Mouse (Mus musculus): ENCODE data around the gene Susd1.

- TF ChIP-seq CTCF (IDR thresholded peaks at IDR 0.05; ENCODE audit: extremely low read depth, insufficient read depth, insufficient read length, insufficient replicate concordance) (no peak), POLR2A (IDR thresholded peaks at IDR 0.05; ENCODE audit: low read depth, low read length) (no peak)
Observed at GRCm38 (mm10) chr4:59422808-59423207, 15.6 kb downstream of the Susd1 start.

All from spleen, adult 2 months (tissue).